Mouse (Mus musculus): ENCODE data around the gene Odf3l1. TPM values are rescaled to one million over a fixed set of nuclear protein-coding genes. Genes with fewer than 3 reads are reported as not detected.
"Not testable (repeated sequence)": the region's sequence is repeated elsewhere in the genome, so short reads cannot be mapped to it uniquely, and the experiment has no call there.

Odf3l1 gene
- total RNA-seq (2014; rRNA removed) (0.42 TPM in 1 of 2 replicates, not detected in the other), polyA plus RNA-seq (2015; fragmentation: Nextera tagmentation; extraction: Ambion mirVana) (0.14 and 0.16 TPM in 2 replicates)

GRCm38 (mm10) chr9:56864216-56864729 lies at the start of gene Odf3l1:
Gene Odf3l1 (minus strand): TSS chr9:56864679.
- TF ChIP-seq CTCF (IDR thresholded peaks at IDR 0.05; ENCODE audit: low read depth): no peak
- H3K36me3 ChIP-seq (ENCODE audit: insufficient read depth, low read length): no peaks in the 10 kb centered on the region
- H3K9ac ChIP-seq (replicated peaks; ENCODE audit: low read length): 0 out of 2 replicates have a peak within 1 kb of the TSS, but pooled peaks have one; percentile 1
- DNase-seq (ENCODE audit: low spot score) (peak; percentile 29), ATAC-seq (no peak)
- peak within 1 kb of the TSS; percentile 50 for H3K4me2 ChIP-seq (ENCODE audit: low read depth, low read length)
- peak within 1 kb of the TSS; percentile 22 for H3K4me3 ChIP-seq (ENCODE audit: low read length)
- H3K27ac ChIP-seq: no peak within 1 kb of the TSS
- H3K4me1 ChIP-seq (ENCODE audit: insufficient read depth, low read length): peaks cover 6% of the 10 kb centered on the region; the same call in 1 of the 2 replicates
- no peaks in the 10 kb centered on the region for H3K9me3 ChIP-seq (ENCODE audit: low read length)
- 0 out of 2 replicates have a peak, but pooled peaks cover 4% of the 10 kb centered on the region for H3K27me3 ChIP-seq (ENCODE audit: insufficient read depth, low read length)
- 29% methylated on average over 3 of the region's 3 CpGs for WGBS

- 91% methylated on average over 9 of the region's 9 CpGs for WGBS
- no peak overlapping the region for H3K4me3 ChIP-seq (ENCODE audit: low read length)
- ATAC-seq (no peak), DNase-seq (ENCODE audit: low spot score) (no peak)
- H3K27ac ChIP-seq: no peak overlapping the region
- no peak overlapping the region for H3K4me2 ChIP-seq (ENCODE audit: low read depth, low read length)
- no peaks in the 10 kb centered on the region for H3K36me3 ChIP-seq (ENCODE audit: insufficient read depth, low read length)
- H3K9ac ChIP-seq (replicated peaks; ENCODE audit: low read length): no peak overlapping the region
- H3K4me1 ChIP-seq (ENCODE audit: insufficient read depth, low read length): no peaks in the 10 kb centered on the region
- H3K27me3 ChIP-seq (ENCODE audit: insufficient read depth, low read length): no peaks in the 10 kb centered on the region
- H3K9me3 ChIP-seq (ENCODE audit: low read length): no peaks in the 10 kb centered on the region
- no peak for TF ChIP-seq CTCF (IDR thresholded peaks at IDR 0.05; ENCODE audit: low read depth)
Measured at GRCm38 (mm10) chr9:56913991-56914390, 49.5 kb upstream of the Odf3l1 start.

GRCm38 (mm10) chr9:56911017-56911416 lies 46.5 kb upstream of the Odf3l1 start:
- DNase-seq (ENCODE audit: low spot score): no peak
- no peaks in the 10 kb centered on the region for H3K27me3 ChIP-seq (ENCODE audit: insufficient read depth, low read length)
- H3K9ac ChIP-seq (replicated peaks; ENCODE audit: low read length): no peak overlapping the region
- no peak overlapping the region for H3K4me2 ChIP-seq (ENCODE audit: low read depth, low read length)
- H3K27ac ChIP-seq: no peak overlapping the region
- no peaks in the 10 kb centered on the region for H3K9me3 ChIP-seq (ENCODE audit: low read length)
- H3K36me3 ChIP-seq (ENCODE audit: insufficient read depth, low read length): no peaks in the 10 kb centered on the region
- no peak for TF ChIP-seq CTCF (IDR thresholded peaks at IDR 0.05; ENCODE audit: low read depth)
- H3K4me1 ChIP-seq (ENCODE audit: insufficient read depth, low read length): no peaks in the 10 kb centered on the region
- ATAC-seq: no peak
- no peak overlapping the region for H3K4me3 ChIP-seq (ENCODE audit: low read length)
- 79% methylated on average over 1 of the region's 1 CpGs for WGBS

- not testable (repeated sequence) for ATAC-seq; H3K4me2 ChIP-seq (ENCODE audit: low read depth, low read length); H3K9ac ChIP-seq (replicated peaks; ENCODE audit: low read length); H3K36me3 ChIP-seq (ENCODE audit: insufficient read depth, low read length); H3K9me3 ChIP-seq (ENCODE audit: low read length); H3K4me3 ChIP-seq (ENCODE audit: low read length); H3K27me3 ChIP-seq (ENCODE audit: insufficient read depth, low read length); H3K27ac ChIP-seq; H3K4me1 ChIP-seq (ENCODE audit: insufficient read depth, low read length); DNase-seq (ENCODE audit: low spot score)
- WGBS: 57% methylated on average over 4 of the region's 4 CpGs
Measured at GRCm38 (mm10) chr9:56909991-56910390, 45.5 kb upstream of the Odf3l1 start.

- no peak for TF ChIP-seq CTCF (IDR thresholded peaks at IDR 0.05; ENCODE audit: low read depth)
- Histone ChIP-seq H3K27me3 (ENCODE audit: insufficient read depth, low read length) (no peaks in the 10 kb centered on the region), H3K36me3 (ENCODE audit: insufficient read depth, low read length) (no peaks in the 10 kb centered on the region), H3K27ac (no peak overlapping the region), H3K4me1 (ENCODE audit: insufficient read depth, low read length) (no peaks in the 10 kb centered on the region), H3K4me3 (ENCODE audit: low read length) (no peak overlapping the region), H3K9ac (replicated peaks; ENCODE audit: low read length) (no peak overlapping the region), H3K9me3 (ENCODE audit: low read length) (no peaks in the 10 kb centered on the region), H3K4me2 (ENCODE audit: low read depth, low read length) (no peak overlapping the region)
- WGBS: 89% methylated on average over 9 of the region's 9 CpGs
- ATAC-seq: no peak
- DNase-seq (ENCODE audit: low spot score): no peak
Measured at GRCm38 (mm10) chr9:56907549-56907948, 43.1 kb upstream of the Odf3l1 start.

GRCm38 (mm10) chr9:56903662-56904061 lies 39.2 kb upstream of the Odf3l1 start:
- ATAC-seq (no peak), DNase-seq (ENCODE audit: low spot score) (no peak)
- TF ChIP-seq CTCF (IDR thresholded peaks at IDR 0.05; ENCODE audit: low read depth): no peak
- Histone ChIP-seq H3K36me3 (ENCODE audit: insufficient read depth, low read length) (no peaks in the 10 kb centered on the region), H3K9me3 (ENCODE audit: low read length) (no peaks in the 10 kb centered on the region), H3K9ac (replicated peaks; ENCODE audit: low read length) (no peak overlapping the region), H3K4me2 (ENCODE audit: low read depth, low read length) (no peak overlapping the region), H3K4me1 (ENCODE audit: insufficient read depth, low read length) (no peaks in the 10 kb centered on the region), H3K27me3 (ENCODE audit: insufficient read depth, low read length) (no peaks in the 10 kb centered on the region), H3K4me3 (ENCODE audit: low read length) (no peak overlapping the region), H3K27ac (no peak overlapping the region)
- 86% methylated on average over 3 of the region's 3 CpGs for WGBS

- no peaks in the 10 kb centered on the region for H3K27me3 ChIP-seq (ENCODE audit: insufficient read depth, low read length)
- 80% methylated on average over 8 of the region's 8 CpGs for WGBS
- H3K36me3 ChIP-seq (ENCODE audit: insufficient read depth, low read length): no peaks in the 10 kb centered on the region
- H3K4me3 ChIP-seq (ENCODE audit: low read length): no peak overlapping the region
- ATAC-seq: no peak
- H3K9ac ChIP-seq (replicated peaks; ENCODE audit: low read length): no peak overlapping the region
- H3K4me2 ChIP-seq (ENCODE audit: low read depth, low read length): no peak overlapping the region
- H3K4me1 ChIP-seq (ENCODE audit: insufficient read depth, low read length): no peaks in the 10 kb centered on the region
- TF ChIP-seq CTCF (IDR thresholded peaks at IDR 0.05; ENCODE audit: low read depth): no peak
- H3K27ac ChIP-seq: no peak overlapping the region
- no peaks in the 10 kb centered on the region for H3K9me3 ChIP-seq (ENCODE audit: low read length)
- no peak for DNase-seq (ENCODE audit: low spot score)
Measured at GRCm38 (mm10) chr9:56901187-56901586, 36.7 kb upstream of the Odf3l1 start.
